Mouse (Mus musculus): Measurements from ENCODE around the gene Sapcd1.
"Not testable (repeated sequence)": the region's sequence is repeated elsewhere in the genome, so short reads cannot be mapped to it uniquely, and the experiment has no call there.

Gene Sapcd1

DNA sequence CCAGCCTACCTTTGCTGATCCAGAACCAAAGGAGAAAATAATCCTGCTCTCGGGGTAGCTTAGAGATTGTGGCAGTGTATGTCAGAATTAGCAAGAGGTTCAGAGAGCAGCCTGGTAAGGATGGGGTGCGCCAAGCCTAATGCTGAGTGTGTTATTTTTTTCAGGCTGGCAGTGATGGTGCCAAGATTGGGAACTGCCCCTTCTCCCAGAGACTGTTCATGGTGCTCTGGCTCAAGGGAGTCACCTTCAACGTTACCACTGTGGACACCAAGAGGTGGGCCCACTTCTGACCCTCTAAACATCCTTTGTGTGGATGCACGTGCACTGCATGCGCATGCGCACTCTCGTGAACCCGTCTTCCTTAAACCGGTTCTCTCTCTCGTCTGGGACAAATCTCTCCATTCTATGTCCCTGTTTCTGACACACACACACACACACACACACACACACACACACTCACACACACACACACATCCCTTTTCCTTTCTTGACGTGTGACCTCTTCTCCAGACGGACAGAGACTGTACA is 24.5 kb upstream of the Sapcd1 start:
- DNase-seq (ENCODE audit: low spot score): no peak

DNA sequence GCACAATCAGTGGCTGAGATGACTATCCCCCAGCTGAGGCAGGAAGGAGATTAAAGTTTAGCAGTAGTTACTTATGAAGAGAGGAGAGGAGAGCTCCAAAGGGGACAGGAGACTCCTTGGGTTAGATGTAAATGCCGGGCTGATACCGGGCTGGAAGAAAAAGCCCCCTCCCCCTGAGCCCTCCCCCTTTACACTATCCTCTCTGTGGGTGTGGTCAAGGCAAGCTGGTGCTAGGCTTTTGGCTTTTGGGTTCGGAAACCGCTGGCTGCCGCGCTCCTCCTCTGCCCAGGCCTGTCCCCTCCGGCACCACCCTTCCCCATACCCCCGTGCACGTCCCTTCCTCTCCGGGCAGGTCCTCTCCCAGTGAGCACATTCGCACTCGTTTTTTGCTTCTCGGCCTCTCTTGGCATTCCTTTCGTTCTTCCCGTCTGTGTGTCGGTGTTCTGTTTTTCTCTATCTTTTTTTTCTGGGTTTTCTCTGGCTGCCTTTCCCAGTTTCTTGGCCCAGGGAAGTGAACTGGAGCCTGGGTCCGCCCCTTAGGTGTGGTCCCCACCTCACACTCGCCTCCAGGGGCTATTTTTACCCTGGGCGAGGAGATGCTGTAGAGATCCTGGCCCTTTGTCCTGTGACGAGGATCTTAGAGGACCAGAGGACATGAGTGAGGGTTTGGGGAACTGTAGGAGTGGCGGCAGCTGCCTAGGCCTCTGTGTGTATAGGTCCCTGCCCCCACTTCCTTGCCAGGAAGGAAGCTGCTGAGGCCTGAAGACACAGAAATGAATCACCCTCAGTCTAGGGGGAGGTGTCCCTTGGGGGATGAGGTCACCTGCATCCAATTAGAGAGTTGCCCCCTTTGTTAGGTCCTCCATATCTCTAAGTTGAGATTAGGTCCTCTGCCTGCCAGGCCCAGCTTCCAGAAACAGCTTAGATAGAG is 23.6 kb upstream of the Sapcd1 start:
- peak; percentile 69 for DNase-seq (ENCODE audit: low spot score)

DNA sequence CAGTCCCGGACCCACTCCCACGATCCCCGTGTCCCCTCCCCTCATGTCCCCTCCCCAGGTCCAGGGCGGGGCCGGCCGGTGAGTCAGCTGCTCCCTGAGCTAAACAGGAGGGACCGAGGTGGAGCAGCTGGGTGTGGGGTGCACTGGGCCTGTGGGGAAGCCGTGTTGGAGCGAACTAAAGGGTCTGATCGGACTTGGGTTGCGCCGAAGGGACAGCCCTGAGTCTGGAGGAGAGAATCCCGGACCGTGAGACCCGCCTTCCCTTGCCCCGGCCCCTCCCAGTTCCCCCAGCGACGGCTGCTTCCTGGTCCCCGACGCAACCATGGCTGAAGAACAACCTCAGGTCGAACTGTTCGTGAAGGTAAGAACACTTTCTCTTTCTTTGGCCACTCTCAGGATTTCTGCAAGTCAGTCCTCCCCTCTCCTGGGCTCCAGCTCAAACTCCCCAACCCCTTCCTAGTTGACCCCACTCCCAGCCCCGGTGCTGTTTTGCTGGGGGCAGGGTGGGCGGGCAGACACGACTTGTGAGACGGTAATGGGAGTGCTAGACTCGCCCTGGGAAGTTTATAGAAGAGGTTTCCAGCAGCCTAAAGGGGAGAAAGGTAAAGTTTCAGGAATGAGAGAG is 22.4 kb upstream of the Sapcd1 start:
- DNase-seq (ENCODE audit: low spot score): peak; percentile 61

DNA sequence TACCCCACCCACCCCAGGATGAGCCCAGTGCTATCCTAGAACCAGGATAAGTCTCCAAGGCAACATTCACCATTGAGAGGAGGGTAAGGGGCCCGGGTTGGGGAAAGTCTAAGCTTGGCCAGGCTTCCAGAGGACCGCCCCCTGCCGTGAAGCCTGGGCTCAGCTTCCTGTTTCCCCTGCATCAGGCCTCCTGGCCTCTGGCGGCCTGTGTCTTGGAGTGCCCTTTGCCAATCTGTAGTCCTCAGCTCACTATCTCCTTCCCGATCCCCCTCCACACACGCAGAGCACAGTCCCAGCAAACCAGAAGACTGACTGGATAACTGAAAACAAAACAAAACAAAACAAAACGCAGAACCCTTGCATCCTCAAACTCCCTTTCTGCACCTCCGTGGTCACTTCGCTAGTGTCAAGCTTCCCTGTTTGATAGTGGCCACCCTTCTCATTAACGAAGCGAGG is 21.8 kb upstream of the Sapcd1 start, which contains the start of gene Clic1:
TSS of gene Clic1 (plus strand) at position 406 of the 456 bp plus-strand sequence.
- peak; percentile 70 for DNase-seq (ENCODE audit: low spot score)

DNA sequence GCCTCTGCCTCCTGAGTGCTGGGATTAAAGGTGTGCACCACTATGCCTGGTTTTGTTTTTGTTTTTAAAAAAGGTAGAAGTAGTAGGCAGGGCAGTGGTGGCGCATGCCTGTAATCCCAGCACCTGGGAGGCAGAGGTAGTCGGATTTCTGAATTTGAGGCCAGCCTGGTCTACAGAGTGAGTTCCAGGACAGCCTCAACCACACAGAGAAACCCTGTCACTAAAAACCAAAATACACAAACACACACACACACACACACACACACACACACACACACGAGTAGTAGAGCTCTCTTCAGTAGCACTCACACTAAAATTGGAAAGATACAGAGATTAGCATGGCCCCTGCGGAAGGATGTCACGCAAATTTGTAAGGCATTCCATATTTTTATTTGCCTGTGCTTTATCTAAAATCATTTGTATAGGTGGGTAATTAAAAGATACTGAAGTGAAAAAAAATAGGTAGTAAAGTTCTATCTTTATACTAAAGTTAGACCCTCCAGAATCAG is 21.2 kb upstream of the Sapcd1 start:
- DNase-seq (ENCODE audit: low spot score): no peak

DNA sequence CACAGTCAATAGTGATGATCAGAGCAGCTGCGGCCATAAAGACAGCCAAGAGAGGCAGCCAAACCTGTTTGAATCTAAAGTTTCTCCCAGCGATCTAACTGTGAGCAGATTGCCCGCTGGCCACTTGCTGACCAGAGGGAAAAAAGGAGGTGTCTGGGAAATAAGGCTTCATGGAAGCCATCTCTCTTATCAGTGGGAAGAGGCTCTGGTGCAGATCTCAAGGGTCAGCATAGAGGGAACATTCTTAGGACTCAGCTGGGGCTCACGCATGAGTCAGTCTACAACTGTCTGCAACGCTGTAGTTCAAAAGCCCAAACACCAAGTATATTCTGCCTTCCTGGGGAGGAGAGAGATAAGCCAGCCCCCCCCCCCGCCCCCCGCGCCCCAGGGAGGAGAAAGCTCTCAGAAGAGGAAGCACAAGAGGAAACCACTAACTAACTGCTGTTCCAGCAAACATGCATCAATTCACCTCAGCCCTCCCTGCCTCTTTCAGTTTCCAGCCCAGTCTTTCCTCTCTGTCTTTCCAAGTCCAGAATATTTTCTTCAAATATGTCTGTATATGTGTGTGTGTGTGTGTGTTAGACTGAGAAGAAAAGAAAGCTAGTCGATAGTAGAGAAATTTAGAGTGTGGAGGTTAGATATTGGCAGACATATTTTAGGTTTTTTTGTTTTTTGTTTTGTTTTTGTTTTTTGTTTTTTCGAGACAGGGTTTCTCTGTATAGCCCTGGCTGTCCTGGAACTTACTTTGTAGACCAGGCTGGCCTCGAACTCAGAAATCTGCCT is 20.5 kb upstream of the Sapcd1 start:
- no peak for DNase-seq (ENCODE audit: low spot score)

DNA sequence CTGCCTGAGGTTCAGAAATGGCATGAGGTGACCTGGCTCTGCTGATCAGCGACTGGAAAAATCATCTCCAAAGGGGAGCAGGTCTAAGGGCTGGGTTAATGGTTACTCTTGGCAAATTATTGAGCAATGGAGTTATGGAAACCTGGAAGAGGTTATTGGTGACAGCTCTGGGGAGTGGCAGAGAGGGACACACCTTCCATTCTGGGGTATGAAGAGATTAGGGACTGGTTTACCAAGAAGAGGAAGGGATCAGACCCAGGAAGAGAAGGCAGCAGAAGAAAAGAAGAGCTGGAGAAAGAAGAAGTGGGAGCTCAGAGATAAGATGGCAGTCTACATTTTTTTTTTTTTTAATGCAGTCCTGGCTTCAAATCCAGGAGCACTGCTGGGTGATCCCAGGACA is 19.9 kb upstream of the Sapcd1 start:
- DNase-seq (ENCODE audit: low spot score): no peak

DNA sequence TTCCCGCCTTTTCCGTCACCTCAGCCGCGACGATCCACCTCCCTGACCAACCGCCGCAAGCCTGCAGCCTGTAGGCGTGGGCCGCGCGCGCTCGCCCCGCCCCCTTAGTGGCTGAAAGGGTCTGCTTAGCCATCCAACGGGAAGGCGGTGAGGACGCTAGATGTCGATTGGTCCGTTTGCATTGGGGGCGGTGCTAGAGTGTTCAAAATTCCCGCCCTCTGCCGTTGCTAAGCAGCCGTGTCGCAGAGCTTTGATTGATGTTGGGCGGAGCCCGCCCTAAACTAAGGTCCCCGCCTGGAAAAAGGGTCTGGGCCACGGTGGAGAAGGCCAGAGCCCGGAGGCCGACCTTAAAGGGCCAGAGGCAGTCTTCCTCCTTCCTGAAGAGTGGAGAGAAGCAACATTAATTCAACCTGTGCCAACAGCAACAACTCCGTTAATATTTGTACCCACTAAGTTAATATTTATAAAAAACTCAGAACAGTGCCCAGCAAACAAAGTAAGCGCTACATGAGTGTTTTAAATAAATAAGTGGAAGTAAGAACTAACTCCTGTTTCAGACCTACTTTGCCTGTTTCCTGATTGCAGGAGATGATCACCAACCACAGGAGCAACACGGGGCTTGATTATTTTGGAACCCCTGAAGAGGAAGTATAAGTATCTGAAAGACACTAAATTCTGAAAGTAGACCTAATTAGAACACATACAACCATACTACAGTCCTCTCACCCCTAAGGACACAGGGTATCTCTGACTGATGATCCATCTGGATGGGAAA is 19.1 kb upstream of the Sapcd1 start, which contains the start of gene Msh5:
TSS of gene Msh5 (minus strand) at position 65 of the 775 bp plus-strand sequence.
- peak; percentile 93 for DNase-seq (ENCODE audit: low spot score)

DNA sequence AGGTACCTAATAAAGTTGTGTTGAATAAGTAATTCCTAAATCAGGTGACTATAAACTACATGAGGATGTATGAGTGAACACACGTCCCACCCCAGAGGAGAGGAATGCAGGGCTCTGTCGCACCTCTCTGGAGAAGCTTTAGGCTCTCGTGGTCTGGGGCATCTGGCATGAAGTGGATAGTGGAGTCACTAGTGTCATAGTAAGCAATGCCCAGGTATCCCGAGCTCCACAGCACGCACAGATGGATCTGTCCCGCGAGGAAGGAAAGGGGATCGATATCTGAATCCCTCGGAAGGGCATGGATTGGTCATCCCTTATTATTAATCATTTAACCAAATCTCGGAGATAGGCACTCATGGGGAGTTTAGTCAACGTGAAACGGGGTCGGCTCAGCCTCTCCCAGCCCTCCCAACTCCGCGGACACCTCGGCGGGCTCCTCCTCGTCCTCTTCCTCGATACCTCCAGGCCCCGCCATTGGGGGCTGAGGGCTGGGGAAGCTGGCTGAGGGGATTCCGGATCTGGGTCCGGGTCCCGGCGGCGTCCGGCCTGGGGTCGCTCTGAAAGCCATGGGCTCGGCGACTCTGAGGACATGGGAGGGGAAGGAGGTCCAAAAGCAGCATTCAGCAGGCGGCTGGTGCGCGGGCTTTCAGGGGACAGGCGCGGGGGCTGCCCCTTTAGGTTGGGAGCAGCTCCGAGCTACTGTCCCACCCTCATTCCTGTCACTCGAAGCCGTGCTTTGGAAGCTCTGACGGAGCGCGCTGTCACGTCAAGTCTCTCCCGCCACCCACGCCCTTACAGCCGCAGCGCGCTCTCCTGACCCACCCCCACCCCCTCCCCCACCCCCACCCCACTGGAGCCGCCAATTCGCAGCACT is 18.2 kb upstream of the Sapcd1 start:
- no peak for DNase-seq (ENCODE audit: low spot score)

DNA sequence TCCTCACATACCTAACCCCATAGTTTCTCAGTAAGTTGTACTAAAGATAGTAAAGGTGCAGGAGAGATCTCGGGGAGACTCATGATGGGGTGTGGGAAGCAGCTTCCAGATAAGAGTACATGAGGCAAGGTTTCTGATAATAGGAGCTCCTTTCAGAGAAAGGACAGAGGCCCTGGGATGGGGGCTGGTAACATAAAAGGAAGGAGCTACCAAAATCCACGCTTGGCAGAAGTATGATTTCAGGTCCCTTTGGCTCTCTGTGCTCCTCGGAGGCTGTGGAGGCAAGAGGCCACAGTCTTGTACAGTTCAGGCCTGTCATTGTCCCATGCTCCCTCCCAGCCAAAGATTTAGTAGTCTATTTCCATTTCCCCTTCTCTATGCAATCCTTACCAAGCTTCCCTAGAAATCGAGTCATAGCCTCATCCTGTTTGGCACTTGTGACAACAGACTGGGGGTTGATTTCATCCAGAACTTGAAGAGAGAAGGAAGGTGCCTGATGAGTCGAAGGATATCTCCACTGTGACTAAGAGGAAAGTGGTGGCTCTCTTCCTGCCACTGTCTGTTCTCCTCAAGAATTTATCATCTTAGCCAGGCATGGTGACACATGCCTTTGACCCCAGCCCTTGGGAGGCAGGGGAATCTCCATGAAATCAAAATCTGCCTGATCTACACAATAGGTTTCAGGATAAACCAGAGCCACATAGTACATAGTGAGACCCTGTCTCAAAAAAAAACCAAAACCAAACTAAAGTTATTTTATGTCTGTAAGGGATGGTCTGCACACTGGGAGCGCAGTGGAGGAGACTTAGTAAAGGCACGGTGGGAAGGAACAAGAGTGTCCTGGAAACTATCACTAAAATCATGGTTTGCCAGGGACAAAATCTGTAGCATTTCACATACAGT is 17.3 kb upstream of the Sapcd1 start:
- no peak for DNase-seq (ENCODE audit: low spot score)

DNA sequence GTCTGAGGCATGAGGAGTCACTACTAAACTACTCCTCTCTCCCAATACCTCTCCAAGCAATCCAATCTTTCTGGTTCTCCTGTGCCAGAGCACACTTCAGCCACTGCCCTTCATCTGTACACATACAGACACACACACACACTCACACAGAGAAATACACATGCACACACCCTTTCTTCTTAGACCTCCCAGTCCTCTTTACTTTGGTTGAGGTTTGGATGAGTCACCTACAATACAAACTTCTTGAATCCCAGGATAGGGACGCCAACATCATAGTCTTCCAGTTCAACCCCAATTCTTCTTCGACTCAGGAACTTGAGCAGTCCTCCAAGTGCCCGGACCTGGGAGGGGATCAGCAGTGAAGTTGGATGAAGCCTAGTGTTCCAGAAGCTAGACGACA is 16.0 kb upstream of the Sapcd1 start:
- no peak for DNase-seq (ENCODE audit: low spot score)

DNA sequence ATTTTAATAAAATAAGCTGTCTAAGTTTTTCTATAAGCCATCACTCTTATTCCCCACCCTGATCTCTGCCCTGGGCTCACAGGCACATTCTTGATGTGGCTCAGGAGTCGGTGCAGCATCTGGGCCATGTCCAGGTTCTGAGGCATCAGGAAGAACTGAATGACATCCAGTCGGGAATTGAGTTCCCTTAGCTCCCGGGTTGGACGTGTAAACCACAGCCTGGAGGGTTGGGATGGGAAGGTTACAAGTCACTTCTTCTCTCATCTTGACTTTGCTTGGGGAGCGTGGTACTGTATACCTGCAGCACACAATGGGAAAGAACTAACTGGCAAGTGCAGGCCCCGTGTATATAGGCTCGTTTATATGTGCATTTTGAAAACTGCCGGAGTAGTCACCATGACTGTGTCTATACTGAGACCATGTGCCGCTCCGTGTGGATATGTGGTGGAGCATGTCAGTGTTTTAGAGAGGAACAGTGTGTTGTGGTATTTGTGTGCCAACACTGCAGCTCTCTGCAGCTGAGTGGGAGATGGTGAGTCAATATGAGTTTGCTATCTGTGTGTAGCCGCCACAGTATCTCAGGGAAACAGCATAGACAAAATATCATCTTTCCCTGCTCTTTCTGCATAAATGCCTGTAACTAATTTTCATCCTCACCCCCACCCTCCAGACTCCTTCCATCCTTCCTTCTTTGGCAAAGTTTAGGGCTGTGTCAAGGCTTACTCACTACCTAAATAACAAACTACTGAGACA is 11.5 kb upstream of the Sapcd1 start:
- no peak for DNase-seq (ENCODE audit: low spot score)

DNA sequence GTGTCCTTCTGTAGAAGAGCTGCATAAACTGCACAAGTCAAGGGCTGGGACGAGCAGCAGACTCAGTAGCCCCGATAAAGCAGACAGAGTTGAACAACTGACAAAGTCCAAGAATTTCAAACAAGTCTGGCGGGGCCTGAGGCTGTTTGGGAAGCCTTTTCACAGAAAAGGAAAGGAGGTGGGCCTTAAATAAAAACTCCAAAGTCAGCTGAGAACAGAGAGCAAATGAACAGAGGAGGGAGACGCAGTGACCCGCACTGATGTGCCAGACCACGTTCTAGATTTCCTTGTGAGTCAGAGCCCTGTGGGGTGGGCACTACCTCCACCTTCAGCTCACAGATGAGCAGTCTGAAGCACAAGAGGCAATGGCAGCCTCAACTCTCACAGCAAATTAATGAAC is 7.1 kb upstream of the Sapcd1 start:
- DNase-seq (ENCODE audit: low spot score): no peak

DNA sequence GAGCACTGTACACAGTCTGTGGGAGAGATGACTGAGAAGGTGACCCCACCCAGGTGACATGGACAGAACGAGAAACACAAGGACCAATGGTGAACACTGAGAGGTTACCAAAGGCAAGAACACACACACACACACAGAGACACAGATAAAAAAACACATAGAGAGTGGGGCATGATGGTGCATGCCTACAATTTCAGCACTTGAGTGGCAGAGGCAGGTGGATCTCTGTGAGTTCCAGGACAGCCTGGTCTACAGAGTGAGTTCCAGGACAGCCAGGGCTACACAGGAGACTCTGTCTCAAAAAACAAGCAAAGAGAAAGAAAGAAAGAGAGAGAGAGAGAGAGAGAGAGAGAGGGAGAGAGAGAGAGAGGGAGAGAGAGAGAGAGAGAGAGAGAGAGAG is 5.9 kb upstream of the Sapcd1 start:
- not testable (repeated sequence) for DNase-seq (ENCODE audit: low spot score)

DNA sequence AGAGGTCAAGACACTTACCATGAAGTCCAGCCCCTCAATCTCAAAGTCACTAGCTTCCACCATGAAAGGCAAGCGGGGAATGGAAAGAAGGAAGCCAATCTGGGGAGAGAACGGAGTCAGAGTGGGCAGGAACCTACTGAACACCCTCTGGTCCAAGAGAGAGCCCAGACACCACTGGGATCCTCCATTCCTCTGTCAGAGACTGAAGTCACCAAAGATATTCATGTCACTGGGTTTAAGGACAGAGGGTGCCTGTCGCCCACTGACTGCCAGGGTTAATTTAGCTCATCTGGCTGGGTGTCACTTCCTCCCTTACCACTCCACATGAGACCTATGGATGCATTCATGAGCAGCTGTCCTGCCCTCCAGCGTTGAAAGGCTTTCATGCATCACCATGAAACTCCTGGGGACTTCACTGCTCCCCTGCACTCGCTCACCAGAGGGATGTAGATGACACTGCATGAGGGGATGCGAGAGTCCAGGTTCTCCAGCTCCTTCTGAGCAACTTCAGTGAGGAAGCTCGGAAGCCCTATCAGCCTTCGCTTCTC is 4.6 kb upstream of the Sapcd1 start:
- no peak for DNase-seq (ENCODE audit: low spot score)

DNA sequence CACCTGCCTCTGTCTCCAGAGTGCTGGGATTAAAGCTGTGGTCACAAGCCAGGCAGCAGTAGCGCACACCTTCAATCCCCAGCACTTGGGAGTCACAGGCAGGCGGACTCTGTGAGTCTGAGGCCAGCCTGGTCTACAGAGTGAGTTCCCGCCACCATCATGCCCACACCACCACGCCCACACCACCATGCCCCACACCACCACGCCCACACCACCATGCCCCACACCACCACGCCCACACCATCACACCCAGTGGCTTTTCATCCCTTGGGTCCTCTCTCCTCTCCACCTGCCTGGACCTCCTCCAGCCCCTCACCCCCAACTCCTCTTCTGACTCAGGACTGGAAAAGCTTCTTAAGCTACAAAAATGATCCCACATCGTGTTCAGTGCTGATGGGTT is 4.1 kb upstream of the Sapcd1 start:
- no peak for DNase-seq (ENCODE audit: low spot score)

DNA sequence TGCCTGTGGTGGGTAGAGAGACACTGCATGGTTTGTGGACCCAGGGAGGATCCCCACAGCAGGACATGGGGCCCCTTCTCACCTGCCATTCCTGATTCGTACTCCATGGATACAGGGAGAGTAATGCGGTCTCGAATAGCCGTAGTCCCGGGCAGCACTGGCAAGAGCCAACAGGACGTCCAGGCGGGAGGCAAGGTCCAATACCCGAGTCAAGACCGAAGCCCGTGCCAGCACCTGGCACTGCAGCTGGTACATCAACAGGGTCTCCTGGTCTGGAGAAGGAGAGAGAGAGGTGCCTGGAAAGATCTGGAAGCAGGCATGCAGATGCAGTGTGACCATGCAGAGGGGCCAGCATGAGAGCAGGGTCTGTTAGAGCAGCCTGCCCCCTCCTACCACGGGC is 3.5 kb upstream of the Sapcd1 start:
- no peak for DNase-seq (ENCODE audit: low spot score)

All from adipocyte (in vitro differentiated cells).